Mouse (Mus musculus) forebrain, embryonic 11.5 days (tissue): ENCODE data around the gene Noa1. TPM values are rescaled to one million over a fixed set of nuclear protein-coding genes. Genes with fewer than 3 reads are reported as not detected.
A peak's percentile ranks its signal among the peaks of the same experiment; 100 is the strongest.

Experiments
- ATAC-seq: fragments of 200-750 bp; cut with Nextera tagmentation; replicated peaks from 2 replicates; pipeline ENCODE4 v1.8.0; 2017; ENCODE audit warnings: moderate TSS enrichment; ENCODE audit not compliant: low FRiP score
- DNase-seq: peaks from one replicate; pipeline ENCODE4 v3.0.0-alpha.2; 2017; ENCODE audit warnings: low spot score
- H3K27ac ChIP-seq: fragments of 300-500 bp; sonication (generic); 2 replicates; pipeline ENCODE4 v1.5.1; 2014; ENCODE audit warnings: low read depth, low read length
- H3K27me3 ChIP-seq: fragments of 300-500 bp; sonication (generic); 2 replicates; pipeline ENCODE4 v1.6.1; 2014; ENCODE audit warnings: mild to moderate bottlenecking, low read length, mixed read lengths; ENCODE audit not compliant: control insufficient read depth, insufficient read depth
- H3K36me3 ChIP-seq: fragments of 300-500 bp; sonication (generic); 2 replicates; pipeline ENCODE4 v1.6.1; 2014; ENCODE audit warnings: mild to moderate bottlenecking, low read length, moderate library complexity, mixed read lengths; ENCODE audit not compliant: control insufficient read depth, insufficient read depth
- H3K4me1 ChIP-seq: fragments of 300-500 bp; sonication (generic); replicated peaks from 2 replicates; pipeline ENCODE4 v1.6.1; 2014; ENCODE audit warnings: low read length, mixed read lengths; ENCODE audit not compliant: control insufficient read depth, insufficient read depth
- H3K4me2 ChIP-seq: fragments of 300-500 bp; sonication (generic); 2 replicates; pipeline ENCODE4 v1.6.1; 2014; ENCODE audit warnings: low read depth, mild to moderate bottlenecking, low read length, moderate library complexity, mixed read lengths; ENCODE audit not compliant: severe bottlenecking
- H3K4me3 ChIP-seq: fragments of 300-500 bp; sonication (generic); 2 replicates; pipeline ENCODE4 v1.5.1; 2014; ENCODE audit warnings: low read depth, low read length
- H3K9ac ChIP-seq: fragments of 300-500 bp; sonication (generic); 2 replicates; pipeline ENCODE4 v1.6.1; 2014; ENCODE audit warnings: low read length
- H3K9me3 ChIP-seq: fragments of 300-500 bp; sonication (generic); 2 replicates; pipeline ENCODE4 v1.6.1; 2016; ENCODE audit warnings: low read length, mixed read lengths; ENCODE audit not compliant: control insufficient read depth
- WGBS: fragments of 180-500 bp; shearing (Covaris S2); extraction: QIAGEN DNeasy Blood & Tissue Kit; methylation state at CpG from one replicate; pipeline ENCODE4 v1.1.7; 2014; 5-methylcytosine and 5-hydroxymethylcytosine counted together
- polyA plus RNA-seq: library from polyadenylated mRNA; unstranded; fragments of >200 nt; fragmentation: Nextera tagmentation; extraction: Ambion mirVana; gene quantifications from 2 replicates; pipeline ENCODE4 v1.2.1, GENCODE M21; 2014

Gene Noa1
- polyA plus RNA-seq: 39.3 and 39.6 TPM in 2 replicates

DNA sequence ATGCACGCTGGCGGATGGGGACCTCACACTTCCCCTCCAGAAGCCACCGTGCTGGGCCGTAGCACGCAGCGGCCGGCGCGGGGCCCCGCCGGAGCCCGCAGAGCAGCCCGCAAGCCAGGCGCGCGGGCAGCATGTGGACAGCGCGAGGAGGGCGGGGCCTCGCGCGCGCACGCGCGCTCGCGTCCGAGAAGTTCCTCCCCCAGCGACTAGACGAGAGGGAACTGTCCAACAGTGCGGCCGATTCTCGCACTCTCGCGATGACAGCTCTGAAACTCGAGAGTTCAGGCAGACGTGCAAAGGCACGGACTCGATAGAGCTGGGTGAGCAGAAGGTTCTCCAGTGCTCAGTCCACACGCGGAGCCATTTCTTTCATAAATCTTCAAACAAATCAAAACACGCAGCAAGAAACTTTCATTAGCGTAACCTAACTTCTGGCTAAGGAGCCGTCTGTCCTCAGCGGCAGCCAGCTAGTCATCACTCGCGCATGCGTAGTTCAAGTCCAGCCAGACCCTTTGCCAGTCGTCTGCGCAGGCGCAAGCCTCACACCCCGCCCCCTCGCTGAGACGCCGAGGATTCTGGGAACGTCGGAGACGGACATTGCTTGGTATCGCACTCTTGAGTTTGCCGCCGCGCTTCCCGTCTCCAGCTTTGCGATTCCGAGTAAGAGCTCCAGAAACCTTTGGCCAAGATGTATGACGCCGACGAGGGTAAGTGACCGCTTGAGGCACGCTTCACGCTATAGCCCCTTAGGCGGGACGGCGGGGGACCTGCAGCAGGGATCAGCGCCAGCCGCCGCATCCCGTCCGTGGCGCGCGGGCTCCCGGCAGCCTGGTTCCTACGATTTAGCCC lies at the start of gene Noa1, which contains the start of gene Polr2b:
Noa1 (minus strand) TSS at position 161 of the 849 bp plus-strand sequence.
Polr2b (plus strand) TSS at position 224 of the 849 bp plus-strand sequence.
- no peaks in the 10 kb centered on the region for H3K27me3 ChIP-seq
- ATAC-seq (peak; percentile 96), DNase-seq (peak; percentile 98)
- peak within 1 kb of the TSS; percentile 99 for H3K4me2 ChIP-seq
- H3K4me1 ChIP-seq: 0 out of 2 replicates have a peak, but pooled peaks cover 6% of the 10 kb centered on the region
- H3K9ac ChIP-seq: peak within 1 kb of the TSS; percentile 79
- H3K4me3 ChIP-seq: peak within 1 kb of the TSS; percentile 87
- no peaks in the 10 kb centered on the region; the same call in 1 of the 2 replicates for H3K36me3 ChIP-seq
- peak within 1 kb of the TSS; percentile 87 for H3K27ac ChIP-seq
- H3K9me3 ChIP-seq: no peaks in the 10 kb centered on the region
- WGBS: under 1% methylated on average over 85 of the region's 85 CpGs

DNA sequence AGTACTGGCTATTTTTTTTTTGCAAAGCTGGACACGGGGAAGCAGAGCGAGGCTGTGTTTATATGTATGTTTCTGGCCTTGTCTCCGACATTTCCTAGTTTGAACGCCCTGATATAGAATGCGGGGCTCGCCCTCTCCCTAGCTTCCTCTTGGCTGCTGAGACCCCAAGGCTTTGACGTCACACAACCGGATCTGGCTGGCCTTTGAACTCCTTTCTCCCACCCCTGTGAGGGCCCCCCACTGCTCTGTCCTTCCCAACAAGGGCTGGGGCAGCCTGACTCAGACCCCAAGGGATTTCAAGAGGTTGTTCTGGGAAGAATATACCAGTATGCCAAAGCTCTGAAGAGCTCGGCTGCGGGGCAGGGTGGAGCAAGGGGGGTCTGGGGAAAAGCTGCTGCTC lies 48.5 kb upstream of the Noa1 start:
- no peaks in the 10 kb centered on the region for H3K36me3 ChIP-seq
- H3K9ac ChIP-seq: peak overlapping the region; percentile 33; the same call in 1 of the 2 replicates
- peak overlapping the region; percentile 28 for H3K4me3 ChIP-seq
- WGBS: 3% methylated on average over 10 of the region's 10 CpGs
- DNase-seq: peak; percentile 68
- no peak overlapping the region for H3K27ac ChIP-seq
- peak; percentile 59 for ATAC-seq
- no peaks in the 10 kb centered on the region; the same call in 1 of the 2 replicates for H3K27me3 ChIP-seq
- H3K9me3 ChIP-seq: no peaks in the 10 kb centered on the region
- peaks cover 2% of the 10 kb centered on the region; the same call in 1 of the 2 replicates for H3K4me1 ChIP-seq
- peak overlapping the region; percentile 58 for H3K4me2 ChIP-seq

- 14% methylated on average over 22 of the region's 22 CpGs for WGBS
- H3K9me3 ChIP-seq: no peaks in the 10 kb centered on the region
- H3K9ac ChIP-seq: peak overlapping the region; percentile 33; the same call in 1 of the 2 replicates
- no peak overlapping the region for H3K27ac ChIP-seq
- ATAC-seq: peak; percentile 57
- H3K36me3 ChIP-seq: no peaks in the 10 kb centered on the region
- H3K4me2 ChIP-seq: peak overlapping the region; percentile 58
- H3K27me3 ChIP-seq: no peaks in the 10 kb centered on the region; the same call in 1 of the 2 replicates
- peaks cover 2% of the 10 kb centered on the region; the same call in 1 of the 2 replicates for H3K4me1 ChIP-seq
- H3K4me3 ChIP-seq: peak overlapping the region; percentile 28
- DNase-seq: peak; percentile 74
Observed at GRCm38 (mm10) chr5:77357405-77358149, 47.7 kb upstream of the Noa1 start.

DNA sequence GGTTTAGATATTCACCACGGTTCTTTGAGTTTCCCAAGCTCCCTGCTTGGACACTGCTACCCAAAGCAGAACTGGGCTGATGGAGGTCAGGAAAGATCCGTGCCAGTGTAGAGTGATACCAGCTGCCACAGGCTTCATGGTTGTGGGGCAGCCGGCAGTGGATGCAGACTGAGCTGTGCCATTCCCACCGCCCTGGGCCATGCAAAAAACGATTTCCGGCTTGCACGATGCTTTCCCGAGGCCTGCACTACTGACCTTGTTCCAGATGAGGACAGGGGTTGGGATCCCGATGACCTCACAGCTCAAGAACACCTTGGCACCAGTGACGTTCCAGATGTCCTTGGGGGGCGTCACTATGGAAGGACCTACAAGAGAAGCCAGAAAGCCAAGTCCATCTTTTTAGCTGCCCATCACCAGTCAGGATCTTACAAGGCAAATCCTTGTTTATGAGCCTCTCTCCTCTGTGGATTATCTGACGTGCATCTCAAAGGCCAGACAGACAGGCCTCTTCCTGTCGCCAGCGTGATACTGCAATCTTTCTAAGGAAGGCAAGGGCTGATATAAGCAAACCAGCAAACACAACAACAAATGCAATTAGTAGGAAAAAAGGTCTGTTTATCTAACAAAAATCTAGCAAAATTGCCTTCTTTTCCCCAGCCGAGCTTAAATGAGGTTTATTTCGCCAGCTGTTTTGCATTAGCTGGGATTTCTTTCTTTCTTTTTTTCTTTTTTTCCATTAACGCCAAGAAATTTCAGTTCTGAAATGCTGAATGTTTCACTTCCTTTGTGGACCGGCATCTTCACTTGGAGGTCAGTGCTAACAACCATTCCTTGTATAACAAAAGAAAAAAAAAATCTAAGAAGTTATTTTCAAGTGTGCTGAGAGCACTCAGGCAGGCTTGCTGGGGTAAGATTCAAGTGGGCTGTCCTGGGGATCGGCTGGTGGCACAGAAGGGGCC lies 45.7 kb upstream of the Noa1 start:
- Histone ChIP-seq H3K27ac (no peak overlapping the region), H3K9me3 (no peaks in the 10 kb centered on the region), H3K9ac (no peak overlapping the region), H3K27me3 (no peaks in the 10 kb centered on the region; the same call in 1 of the 2 replicates), H3K4me1 (peaks cover 2% of the 10 kb centered on the region; the same call in 1 of the 2 replicates), H3K4me2 (no peak overlapping the region), H3K4me3 (no peak overlapping the region), H3K36me3 (no peaks in the 10 kb centered on the region; the same call in 1 of the 2 replicates)
- WGBS: 79% methylated on average over 19 of the region's 19 CpGs
- no peak for DNase-seq
- no peak for ATAC-seq

DNA sequence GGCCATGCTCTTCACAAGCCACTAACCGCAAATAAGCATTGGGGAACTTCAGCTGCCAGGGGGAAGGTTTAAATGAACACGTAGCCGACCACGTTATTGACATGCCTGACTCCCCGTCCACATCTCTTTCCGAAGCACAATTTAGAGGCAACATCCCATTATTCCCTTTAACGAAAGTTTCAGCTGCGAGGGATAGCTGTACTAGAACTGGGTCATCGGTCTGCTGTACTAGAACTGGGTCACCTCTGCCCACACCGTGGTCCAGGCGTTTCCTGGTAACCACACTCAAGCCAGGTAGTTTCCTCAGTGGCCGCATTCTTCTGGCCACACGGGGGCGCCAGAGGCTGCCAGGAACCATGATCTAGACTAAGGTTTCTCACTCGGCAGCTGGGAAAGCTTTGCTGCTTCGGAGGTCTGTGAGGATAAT lies 44.5 kb upstream of the Noa1 start:
- peaks cover 2% of the 10 kb centered on the region; the same call in 1 of the 2 replicates for H3K4me1 ChIP-seq
- H3K9ac ChIP-seq: no peak overlapping the region
- no peak overlapping the region for H3K4me3 ChIP-seq
- no peak overlapping the region for H3K27ac ChIP-seq
- peak overlapping the region; percentile 41; the same call in 1 of the 2 replicates for H3K4me2 ChIP-seq
- H3K36me3 ChIP-seq: no peaks in the 10 kb centered on the region; the same call in 1 of the 2 replicates
- ATAC-seq: peak; percentile 53
- WGBS: 10% methylated on average over 16 of the region's 16 CpGs
- H3K27me3 ChIP-seq: no peaks in the 10 kb centered on the region; the same call in 1 of the 2 replicates
- peak; percentile 91 for DNase-seq
- H3K9me3 ChIP-seq: no peaks in the 10 kb centered on the region

DNA sequence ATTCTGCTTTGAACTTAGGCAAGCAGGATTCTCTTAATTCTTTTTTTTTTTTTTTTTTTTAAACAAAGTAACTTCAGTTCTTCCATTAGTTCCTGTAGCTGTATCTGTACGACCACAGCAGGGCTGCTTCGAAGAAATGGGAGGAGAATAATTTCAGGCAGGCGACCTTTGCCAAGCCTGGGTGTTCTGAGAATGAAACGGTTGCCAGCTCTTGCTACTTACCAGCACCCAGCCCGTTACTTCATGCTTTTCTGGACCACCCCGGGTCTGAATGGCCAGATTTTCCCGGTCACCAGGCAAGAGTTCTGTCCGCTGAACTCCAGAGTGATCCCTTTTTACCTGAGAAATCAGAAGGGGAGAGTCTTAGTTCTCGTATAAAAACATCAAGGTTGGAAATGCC lies 41.8 kb upstream of the Noa1 start:
- Histone ChIP-seq H3K27ac (no peak overlapping the region), H3K9me3 (no peaks in the 10 kb centered on the region), H3K9ac (no peak overlapping the region), H3K27me3 (no peaks in the 10 kb centered on the region), H3K36me3 (peaks cover 3% of the 10 kb centered on the region; the same call in 1 of the 2 replicates), H3K4me3 (no peak overlapping the region), H3K4me2 (no peak overlapping the region), H3K4me1 (0 out of 2 replicates have a peak, but pooled peaks cover 2% of the 10 kb centered on the region)
- 75% methylated on average over 9 of the region's 9 CpGs for WGBS
- DNase-seq: no peak
- ATAC-seq: no peak

DNA sequence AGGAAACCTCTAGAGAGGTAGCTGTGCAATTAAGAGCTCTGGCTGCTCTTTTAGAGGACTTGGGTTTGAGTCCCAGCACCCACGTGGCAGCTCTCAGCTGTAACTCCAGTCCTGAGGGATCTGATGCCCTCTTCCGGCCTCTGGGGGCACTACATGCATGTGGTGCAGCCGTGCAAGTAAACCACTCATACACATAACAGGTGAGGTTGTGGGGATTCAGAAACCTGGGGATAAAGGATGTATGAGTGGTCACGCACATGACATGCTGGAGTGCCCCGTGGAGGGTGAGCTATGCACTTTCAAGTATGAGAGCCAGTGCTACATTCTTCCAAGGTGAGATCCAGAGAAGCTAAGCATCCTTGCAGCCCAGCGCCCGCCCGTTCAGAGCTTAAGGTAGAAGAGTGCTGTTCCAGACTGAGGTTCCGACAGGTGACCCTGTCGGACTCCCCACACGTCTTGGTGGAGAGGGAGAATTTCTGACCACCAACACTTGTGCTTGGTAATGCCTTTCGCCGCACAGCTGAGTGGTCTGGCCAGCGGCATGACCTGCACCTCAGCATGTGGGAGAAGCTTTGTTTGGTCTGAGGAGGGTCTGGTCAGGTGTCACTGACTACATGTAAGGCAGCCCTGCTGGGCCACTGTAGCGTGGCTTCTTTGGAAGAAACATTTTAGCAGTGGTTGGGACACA lies 40.2 kb upstream of the Noa1 start:
- Histone ChIP-seq H3K27ac (no peak overlapping the region), H3K4me1 (0 out of 2 replicates have a peak, but pooled peaks cover 2% of the 10 kb centered on the region), H3K4me3 (no peak overlapping the region), H3K4me2 (no peak overlapping the region), H3K27me3 (no peaks in the 10 kb centered on the region), H3K9ac (no peak overlapping the region), H3K9me3 (no peaks in the 10 kb centered on the region), H3K36me3 (peaks cover 6% of the 10 kb centered on the region)
- no peak for DNase-seq
- ATAC-seq: no peak
- WGBS: 93% methylated on average over 15 of the region's 15 CpGs
